Mouse (Mus musculus) layer of hippocampus, adult 18-20 months (tissue): ENCODE data around the gene Dync2h1. TPM values are rescaled to one million over a fixed set of nuclear protein-coding genes. Genes with fewer than 3 reads are reported as not detected.
"Not testable (repeated sequence)": the region's sequence is repeated elsewhere in the genome, so short reads cannot be mapped to it uniquely, and the experiment has no call there.

Experiments used
- DNase-seq, 2 experiments: peaks; one replicate each; pipeline ENCODE4 v3.0.0; 2022; ENCODE audit warnings: low spot score in 2 of 2
- total RNA-seq, 2 experiments: library from RNA; stranded (reverse); gene quantifications; 2 replicates each; pipeline ENCODE4 v1.2.3; 2021

Dync2h1 gene
- total RNA-seq, 2 experiments from 2014 or later = 28.0 to 29.4 TPM

GRCm38 (mm10) chr9:7032553-7032952, 151.7 kb downstream of the Dync2h1 start:
- no peak for DNase-seq

DNA sequence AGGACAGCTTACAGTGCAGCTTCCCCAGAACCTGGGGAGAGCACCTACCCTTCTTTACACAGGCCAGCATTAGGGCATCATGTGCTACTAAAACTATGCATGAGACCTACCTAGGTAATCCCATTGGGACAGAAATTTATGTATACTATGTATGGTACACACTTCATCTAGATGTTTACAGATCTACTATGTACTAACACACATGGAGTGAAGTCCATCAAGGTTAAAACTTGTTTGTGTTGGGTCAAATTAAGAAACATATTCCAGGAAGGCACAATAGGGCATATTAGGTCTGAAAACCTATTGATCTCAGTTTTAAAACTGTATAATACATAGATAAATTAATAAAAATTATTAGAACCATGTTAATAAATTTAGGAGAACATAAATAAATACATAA, 168.6 kb downstream of the Dync2h1 start:
- no peak for DNase-seq

- no peak for DNase-seq
These were observed 169.5 kb downstream of the Dync2h1 start for GRCm38 (mm10) chr9:7014733-7015132.

DNA sequence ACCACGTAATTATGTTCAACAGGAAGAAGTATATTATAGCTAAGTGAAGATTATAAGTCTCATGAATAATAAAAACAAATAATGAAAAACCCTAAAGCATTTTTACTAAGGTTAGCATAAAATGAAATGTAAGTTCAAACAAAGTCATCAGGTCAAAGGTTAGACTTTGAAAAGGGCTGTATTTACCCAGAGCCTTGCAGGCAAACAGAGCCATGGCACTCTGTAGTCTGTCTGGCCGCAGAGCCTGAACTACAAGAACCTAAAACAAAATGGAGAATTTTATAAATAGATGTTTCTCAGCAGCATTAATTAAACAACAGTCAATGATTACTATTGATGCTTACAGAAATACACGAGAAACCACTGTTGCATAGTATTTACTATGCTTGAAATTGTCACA, 174.5 kb downstream of the Dync2h1 start:
- no peak for DNase-seq

DNA sequence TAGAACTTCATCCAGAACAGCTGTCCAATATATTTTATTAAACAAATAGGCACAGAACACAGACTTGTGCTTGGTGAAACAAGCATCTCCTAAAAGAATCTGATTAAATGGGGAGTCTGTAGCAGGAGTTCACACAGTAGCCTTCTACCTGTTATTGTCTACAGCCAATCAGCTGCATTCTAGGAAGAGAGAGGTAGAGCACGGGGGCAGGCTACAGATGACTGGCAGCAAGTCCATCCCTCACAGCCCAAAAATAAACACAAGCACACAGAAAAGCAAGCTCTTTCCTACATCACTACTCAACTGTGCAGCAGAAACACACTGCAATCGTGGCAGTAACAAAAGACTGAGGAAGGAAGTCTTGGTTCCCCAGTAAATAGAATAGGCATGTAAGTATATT, 189.4 kb downstream of the Dync2h1 start:
- no peak for DNase-seq

- no peak for DNase-seq
These were observed 190.0 kb downstream of the Dync2h1 start for GRCm38 (mm10) chr9:6994275-6994674.

- no peak for DNase-seq
These were observed 195.2 kb downstream of the Dync2h1 start for GRCm38 (mm10) chr9:6988893-6989685.

- DNase-seq = peak in 1 of 2 experiments; percentile 30
These were observed 198.1 kb downstream of the Dync2h1 start for GRCm38 (mm10) chr9:6986161-6986560.

DNA sequence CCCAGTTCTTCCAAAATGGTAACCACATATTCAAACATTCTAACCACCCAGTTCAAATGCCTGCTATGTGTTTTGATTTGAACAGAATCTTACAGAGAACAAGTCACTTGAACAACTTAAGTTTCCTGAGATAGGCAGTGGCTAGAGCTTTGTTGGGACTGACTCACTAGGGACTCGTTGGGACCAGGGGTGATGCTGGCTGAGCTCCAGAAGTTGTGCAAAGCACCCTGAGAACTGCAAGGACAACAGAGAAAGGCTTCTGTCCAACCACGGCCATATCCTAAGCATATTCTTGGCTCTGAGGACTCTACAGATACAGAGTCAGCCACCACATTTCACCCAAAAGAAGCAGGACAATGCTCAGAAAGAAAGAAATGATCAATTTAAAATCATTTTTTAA, 215.1 kb downstream of the Dync2h1 start:
- DNase-seq = no peak

- no peak for DNase-seq
These were observed 219.2 kb downstream of the Dync2h1 start for GRCm38 (mm10) chr9:6965006-6965405.

DNA sequence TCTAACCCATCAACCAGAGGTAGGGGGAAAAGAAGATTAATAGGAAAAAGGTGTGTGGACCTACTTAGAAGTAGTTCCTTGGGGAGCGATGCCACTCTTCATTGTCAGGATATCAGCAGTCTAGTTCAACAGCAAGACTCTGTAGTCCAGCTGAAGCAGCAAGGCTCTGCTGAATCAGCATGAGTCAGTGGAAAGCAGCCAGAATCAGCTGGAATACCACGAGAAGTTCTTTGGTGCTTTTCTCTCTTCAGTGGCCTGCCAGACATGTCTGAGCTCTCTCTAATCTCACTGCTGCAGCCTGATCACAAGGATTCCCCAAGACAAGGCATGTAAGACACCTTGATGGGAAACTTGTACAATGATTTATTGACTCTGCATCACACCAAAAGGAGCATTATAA, 225.9 kb downstream of the Dync2h1 start:
- DNase-seq = no peak

DNA sequence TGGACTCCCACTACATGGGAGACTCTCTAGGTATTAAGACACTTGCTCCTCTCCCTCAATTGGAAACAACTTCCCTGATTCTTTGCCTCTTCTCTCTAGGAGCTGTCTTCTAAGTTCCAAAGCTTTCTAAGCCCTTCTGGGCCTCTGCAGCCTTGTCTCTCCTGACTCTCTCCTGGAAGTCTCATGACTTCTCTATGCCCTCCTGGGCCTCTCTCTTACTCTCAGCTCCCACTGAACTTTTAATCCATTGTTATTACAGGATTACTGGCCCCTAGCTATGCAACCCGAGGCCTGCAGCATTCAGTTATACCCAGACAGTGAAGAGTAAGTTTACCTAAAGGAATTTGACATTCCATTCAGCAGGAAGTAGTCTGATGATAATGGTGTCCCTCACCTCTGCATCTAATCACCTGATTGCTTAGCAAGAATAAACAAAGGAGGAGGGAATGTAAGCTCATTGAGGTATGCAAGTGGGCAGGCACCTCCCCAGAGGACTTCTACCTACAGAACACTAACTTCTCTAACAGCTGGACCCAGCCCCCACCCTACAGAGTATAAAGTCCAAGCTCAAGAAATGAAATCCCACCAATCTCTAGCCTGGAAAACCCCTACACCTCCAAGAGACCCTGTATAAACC, 256.7 kb downstream of the Dync2h1 start:
- no peak for DNase-seq

- no peak for DNase-seq
These were observed 270.8 kb downstream of the Dync2h1 start for GRCm38 (mm10) chr9:6913471-6913870.

DNA sequence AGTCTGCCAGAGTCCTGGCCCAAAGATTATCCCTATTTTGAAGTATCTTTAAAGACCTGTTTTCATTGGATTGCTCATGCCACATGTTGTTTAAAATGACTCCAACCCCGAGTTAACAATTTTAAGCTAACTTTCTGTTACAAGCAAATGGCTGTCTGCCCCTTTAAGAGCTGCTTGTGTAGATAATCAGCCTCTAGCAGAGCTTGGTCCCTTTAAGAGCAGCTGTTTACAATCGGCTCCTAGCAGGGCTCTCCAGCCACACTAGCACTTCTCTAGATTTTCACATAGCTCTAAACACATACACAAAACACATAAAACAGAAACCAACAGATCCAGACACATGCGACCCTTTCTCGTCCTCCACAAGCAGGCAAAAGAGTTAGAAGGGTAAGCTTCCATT, 273.7 kb downstream of the Dync2h1 start:
- DNase-seq = not testable (repeated sequence)

DNA sequence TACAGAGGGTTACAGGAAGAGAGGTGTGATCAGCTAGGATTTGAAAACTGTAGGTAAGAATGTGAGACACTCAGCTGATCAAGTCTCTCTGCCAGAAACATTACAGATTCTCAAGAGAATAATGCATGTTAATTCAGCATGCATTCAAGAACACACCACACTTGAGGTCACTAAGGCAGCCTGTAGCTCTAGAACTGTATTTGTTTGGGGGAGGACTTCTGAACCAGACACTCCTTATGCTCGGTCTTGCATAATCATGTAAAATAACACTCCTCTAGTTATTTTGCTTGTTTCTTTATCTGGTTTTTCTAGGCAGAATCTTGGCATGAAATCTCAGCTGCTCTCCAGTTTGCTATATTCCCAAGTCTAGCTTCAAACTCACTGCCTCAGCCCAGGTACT, 282.6 kb downstream of the Dync2h1 start:
- DNase-seq = no peak

DNA sequence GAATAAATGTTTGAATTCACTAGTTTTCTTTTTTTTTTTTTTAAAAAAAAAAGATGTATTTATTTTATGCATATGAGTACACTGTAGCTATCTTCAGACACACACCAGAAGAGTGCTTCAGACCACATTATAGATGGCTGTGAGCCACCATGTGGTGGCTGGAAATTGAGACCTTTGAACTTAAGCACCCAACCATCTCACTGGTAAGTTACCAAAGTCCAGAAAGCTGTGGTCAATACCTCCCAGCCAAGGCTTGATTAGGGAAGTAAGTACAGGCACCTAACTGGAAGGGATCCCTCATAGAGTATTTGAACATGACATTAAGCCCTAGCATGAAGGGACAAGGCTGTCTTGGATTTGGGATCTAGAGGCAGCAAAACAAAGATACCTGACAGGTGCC, 292.9 kb downstream of the Dync2h1 start:
- no peak for DNase-seq

DNA sequence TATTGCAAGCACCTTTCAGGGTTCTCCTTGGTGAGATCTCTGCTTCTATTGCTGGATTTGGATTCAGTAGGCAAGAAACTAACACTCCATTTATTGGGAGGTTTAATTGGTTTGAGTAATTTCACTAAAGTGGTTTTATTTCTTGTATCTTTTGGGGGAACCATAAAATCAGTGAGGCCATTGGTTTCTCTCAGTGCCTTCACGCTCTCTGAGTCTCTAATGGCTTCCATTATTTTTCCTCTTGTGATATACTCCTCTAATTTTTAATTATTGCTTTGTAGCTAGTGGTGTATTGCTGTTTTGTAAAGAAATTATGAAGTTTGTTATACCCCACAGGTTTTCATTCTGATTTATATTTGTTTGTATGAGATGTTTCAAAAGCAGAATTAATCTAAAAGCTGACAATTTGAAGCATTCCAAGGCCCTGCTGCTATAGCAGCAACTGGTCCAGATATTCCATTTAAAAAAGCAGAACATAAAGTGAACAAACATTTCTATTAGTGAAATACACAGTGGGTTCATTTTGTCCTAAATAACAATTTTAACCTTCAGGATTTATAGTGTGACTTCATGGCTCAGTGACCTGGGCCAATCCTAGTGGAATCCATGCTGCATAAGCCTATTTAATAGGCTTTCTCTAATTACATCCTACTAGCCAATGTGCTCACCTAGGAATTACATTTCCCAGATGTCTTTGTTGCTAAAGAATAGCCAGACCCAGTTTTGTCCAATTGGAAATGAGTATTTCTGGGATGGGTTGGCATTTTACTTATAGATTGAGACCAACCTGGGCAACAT, 302.9 kb downstream of the Dync2h1 start:
- no peak for DNase-seq

Other genes with a start within 250 kb of the Dync2h1 start
- 10 to 100 TPM; 73.2 to 75.6 TPM for gene Dcun1d5, start 74 bp upstream of the Dync2h1 start, total RNA-seq
- not detected for gene Mmp13, start 88.1 kb upstream of the Dync2h1 start, total RNA-seq
- not detected for gene Mmp12, start 159.9 kb upstream of the Dync2h1 start, total RNA-seq
- gene Mmp1b, start 203.6 kb upstream of the Dync2h1 start, total RNA-seq = not detected